Mouse (Mus musculus): ENCODE data around the gene Ell.
"Not testable (repeated sequence)": the region's sequence is repeated elsewhere in the genome, so short reads cannot be mapped to it uniquely, and the experiment has no call there.

The Ell gene

GRCm38 (mm10) chr8:70563763-70564387, 24.6 kb downstream of the Ell start:
- no peak for DNase-seq (ENCODE audit: low spot score in 2 of 2)

DNA sequence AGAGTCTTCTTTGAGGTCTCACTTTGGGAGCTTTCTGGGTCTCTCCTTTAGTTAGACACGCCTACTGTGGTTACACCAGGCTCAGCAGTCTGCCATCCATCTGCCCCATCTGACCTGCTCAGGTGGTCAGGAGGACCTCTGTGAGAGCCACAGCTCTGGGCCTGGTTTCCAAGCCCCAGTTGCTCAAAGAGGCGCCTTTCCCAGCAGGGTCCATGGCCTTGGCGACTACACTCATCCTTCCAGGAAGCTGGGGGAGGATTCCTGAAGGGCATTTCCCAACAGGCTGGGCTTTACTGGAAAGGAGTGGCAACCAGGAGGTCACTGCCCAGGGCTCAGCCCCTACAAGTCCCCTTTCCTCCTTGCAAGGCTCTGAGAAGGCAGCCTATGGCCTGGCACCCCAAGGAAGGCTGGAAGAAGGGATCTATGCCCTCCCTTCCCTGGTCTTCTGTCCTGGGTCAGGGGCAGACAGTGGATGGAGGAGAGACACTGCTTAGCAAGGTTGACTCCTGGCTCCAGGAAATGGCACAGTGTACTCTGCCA, 25.5 kb downstream of the Ell start:
- no peak for DNase-seq (ENCODE audit: low spot score in 2 of 2)

DNA sequence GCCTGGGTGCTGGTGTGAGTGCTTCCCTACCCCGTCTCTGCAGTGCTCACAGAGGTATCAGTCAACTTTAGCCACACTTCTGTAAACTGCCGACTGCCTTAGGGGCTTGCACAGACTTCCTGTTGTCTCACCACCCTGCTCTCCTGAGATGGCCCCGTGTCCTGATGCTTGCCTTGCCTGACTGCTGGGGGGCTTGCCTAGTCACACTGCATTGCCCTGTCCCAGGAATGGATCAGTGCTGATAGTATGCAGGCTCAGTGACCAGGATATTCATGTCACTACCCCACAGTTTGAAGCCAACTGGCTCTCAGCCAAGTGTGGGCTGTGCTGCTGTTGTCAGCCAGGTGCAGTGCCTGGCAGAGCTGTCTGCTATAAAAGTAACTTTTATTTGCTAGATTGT, 26.3 kb downstream of the Ell start:
- no peak for DNase-seq (ENCODE audit: low spot score in 2 of 2)

GRCm38 (mm10) chr8:70570360-70570759, 31.1 kb downstream of the Ell start:
- no peak for DNase-seq (ENCODE audit: low spot score in 2 of 2)

GRCm38 (mm10) chr8:70570990-70571389, 31.7 kb downstream of the Ell start:
- DNase-seq (ENCODE audit: low spot score in 2 of 2) = no peak

GRCm38 (mm10) chr8:70574302-70574701, 35.0 kb downstream of the Ell start:
- no peak for DNase-seq (ENCODE audit: low spot score in 2 of 2)

DNA sequence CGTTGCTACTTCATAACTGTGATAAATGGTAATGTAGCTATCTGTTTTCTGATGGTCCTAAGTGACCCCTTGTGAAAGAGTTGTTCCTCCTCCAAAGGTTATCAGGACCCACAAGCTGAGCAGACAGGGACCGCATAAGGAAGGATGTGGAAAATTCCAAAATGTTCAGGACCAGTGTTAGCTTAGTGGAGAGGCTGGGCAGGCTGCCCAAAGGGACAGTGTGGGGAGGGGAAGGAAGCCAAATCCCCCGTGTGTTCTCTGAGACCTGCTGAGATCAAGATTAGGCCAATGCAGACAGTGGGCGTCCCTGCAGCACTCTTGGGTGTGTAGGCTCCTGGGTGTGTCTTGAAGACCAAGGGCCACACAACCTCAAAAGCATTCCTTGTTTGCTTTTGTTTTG, 35.7 kb downstream of the Ell start:
- no peak for DNase-seq (ENCODE audit: low spot score in 2 of 2)

GRCm38 (mm10) chr8:70577207-70577606, 38.0 kb downstream of the Ell start:
- no peak for DNase-seq (ENCODE audit: low spot score in 2 of 2)

GRCm38 (mm10) chr8:70583476-70584387, 44.5 kb downstream of the Ell start:
- no peak for DNase-seq (ENCODE audit: low spot score in 2 of 2)

- DNase-seq (ENCODE audit: low spot score in 2 of 2) = no peak
Observed at GRCm38 (mm10) chr8:70584606-70585257, 45.5 kb downstream of the Ell start.

GRCm38 (mm10) chr8:70585258-70585652, 46.0 kb downstream of the Ell start:
- peak in 1 of 2 experiments; percentile 59 for DNase-seq (ENCODE audit: low spot score in 2 of 2)

DNA sequence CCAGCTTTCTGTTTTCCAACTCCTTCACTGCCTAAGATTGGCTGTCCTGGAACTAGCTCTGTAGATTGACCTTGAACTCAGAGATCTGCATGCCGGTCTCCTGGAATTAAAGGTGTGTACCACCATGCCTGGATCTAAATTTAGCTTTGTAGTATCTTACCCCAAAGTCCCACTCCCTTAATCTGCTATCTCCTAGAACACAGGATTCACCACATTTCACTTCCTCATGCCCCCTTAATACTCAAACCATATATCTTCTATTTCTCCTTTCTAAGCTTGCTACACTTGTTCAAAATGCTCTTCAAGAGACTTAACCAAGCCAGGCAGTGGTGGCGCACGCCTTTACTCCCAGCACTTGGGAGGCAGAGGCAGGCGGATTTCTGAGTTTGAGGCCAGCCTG, 48.7 kb downstream of the Ell start:
- not testable (repeated sequence) for DNase-seq (ENCODE audit: low spot score in 2 of 2)

DNA sequence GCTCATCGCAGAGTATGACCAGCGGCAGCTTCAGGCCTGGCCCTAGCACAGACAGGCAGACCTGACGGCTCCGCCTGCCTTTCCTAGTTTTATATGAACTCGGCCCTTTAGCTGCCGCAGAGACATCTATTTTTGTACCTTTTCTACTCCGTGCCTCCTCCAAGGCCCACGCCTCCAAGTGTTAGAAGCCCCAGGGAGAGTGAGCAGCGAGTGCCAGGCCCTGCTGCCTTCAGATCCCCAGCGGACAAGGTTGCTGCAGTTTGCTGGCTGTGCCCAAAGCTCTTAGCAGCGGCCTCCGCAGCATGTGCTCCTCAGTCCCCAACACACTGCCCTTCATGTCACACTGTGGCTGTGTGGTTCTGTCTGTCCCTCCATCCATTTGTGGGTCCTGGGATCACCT, 52.3 kb downstream of the Ell start:
- DNase-seq (ENCODE audit: low spot score in 2 of 2) = no peak

GRCm38 (mm10) chr8:70593173-70593572, 53.9 kb downstream of the Ell start:
- DNase-seq (ENCODE audit: low spot score in 2 of 2) = no peak

GRCm38 (mm10) chr8:70593961-70594609, 54.8 kb downstream of the Ell start, which contains the start of gene Isyna1:
Gene Isyna1, plus strand, starts transcription at chr8:70594373.
- DNase-seq (ENCODE audit: low spot score in 2 of 2) = peak; percentile 83 to 87

DNA sequence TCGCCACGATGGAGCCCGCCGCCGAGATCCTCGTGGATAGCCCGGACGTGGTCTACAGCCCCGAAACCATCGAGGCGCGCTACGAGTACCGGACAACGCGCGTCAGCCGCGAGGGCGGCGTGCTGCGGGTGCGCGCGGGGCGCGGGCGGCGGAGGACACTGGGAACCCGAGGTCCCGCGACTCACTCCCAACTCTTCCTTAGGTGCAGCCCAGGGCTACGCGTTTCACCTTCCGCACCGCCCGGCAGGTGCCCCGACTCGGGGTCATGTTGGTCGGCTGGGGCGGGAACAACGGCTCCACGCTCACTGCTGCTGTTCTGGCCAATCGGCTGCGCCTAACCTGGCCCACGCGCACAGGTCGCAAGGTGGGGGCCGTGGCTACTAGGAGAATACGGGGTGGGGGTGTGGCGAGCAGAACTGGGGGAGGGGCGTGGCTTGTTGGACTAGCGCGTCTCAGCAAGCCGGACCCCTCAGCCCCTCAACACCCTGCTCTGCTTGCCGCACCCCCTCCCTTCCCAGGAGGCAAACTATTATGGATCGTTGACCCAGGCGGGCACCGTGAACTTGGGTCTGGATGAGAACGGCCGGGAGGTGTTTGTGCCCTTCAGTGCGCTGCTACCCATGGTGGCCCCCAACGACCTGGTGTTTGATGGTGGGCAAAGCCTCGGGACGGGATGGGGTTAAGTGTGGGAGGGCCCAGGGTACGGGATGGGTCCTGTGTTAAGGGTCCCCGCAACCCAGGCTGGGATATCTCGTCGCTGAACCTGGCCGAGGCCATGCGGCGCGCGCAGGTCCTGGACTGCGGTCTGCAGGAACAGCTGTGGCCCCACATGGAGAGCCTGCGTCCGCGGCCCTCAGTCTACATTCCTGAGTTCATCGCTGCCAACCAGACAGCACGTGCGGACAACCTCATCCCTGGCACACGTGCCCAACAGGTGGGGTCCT, 55.6 kb downstream of the Ell start:
- peak in 1 of 2 experiments; percentile 24 for DNase-seq (ENCODE audit: low spot score in 2 of 2)

GRCm38 (mm10) chr8:70595811-70596210, 56.6 kb downstream of the Ell start:
- no peak for DNase-seq (ENCODE audit: low spot score in 2 of 2)

DNA sequence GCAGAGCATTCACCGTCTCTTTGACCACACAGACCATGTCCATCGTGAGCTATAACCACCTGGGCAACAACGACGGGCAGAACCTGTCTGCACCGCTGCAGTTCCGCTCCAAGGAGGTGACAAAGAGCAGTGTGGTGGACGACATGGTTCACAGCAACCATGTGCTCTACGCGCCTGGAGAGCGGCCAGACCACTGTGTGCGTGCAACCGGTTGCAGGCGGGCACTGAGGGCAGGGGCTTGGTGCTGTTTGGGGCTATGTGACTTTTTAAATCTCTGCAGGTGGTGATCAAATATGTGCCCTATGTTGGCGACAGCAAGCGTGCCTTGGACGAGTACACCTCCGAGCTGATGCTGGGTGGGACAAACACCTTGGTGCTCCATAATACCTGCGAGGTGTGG, 57.0 kb downstream of the Ell start:
- no peak for DNase-seq (ENCODE audit: low spot score in 2 of 2)

- DNase-seq (ENCODE audit: low spot score in 2 of 2) = peak; percentile 33 to 59
Observed at GRCm38 (mm10) chr8:70596775-70597416, 57.6 kb downstream of the Ell start.

Data from natural killer cell, adult 2 months (primary cell).